Mouse (Mus musculus) ES-Bruce4 (cell line): ENCODE measurements around the gene Shroom3.

Experiments used
- CTCF ChIP-seq: IDR thresholded peaks from one replicate; pipeline ENCODE4 v1.8.1; 2011; ENCODE audit warnings: low read depth, low read length
- EP300 ChIP-seq: IDR thresholded peaks from 2 replicates; pipeline ENCODE4 v1.6.1; 2011; ENCODE audit warnings: low read depth, low read length; ENCODE audit not compliant: insufficient read depth
- POLR2A ChIP-seq: IDR thresholded peaks from one replicate; pipeline ENCODE4 v1.8.1; 2011; ENCODE audit warnings: low read length; ENCODE audit not compliant: insufficient read depth

- TF ChIP-seq CTCF (no peak), POLR2A (no peak), EP300 (no peak)
These were observed 151.3 kb downstream of the Shroom3 start for GRCm38 (mm10) chr5:92834513-92834912.
